Comparison of ENCODE assay signal across 14 mouse cellular contexts in genomic region chr14:8094931-8095561, GRCm38 (mm10). TPM values are rescaled to one million over a fixed set of nuclear protein-coding genes. Genes with fewer than 3 reads are reported as not detected.
A peak's percentile ranks its signal among the peaks of the same experiment; 100 is the strongest.
DNase-seq lines count a peak whose midpoint lies in the region; ATAC-seq lines count a peak whose summit lies in the region.
"Had no signal": no experiment of that assay in that cellular context is flagged by ENCODE, and none has a peak within 500 bp of the region (broad histone marks: within the 10 kb centered on the region; RNA-seq: fewer than 3 reads in every experiment).

No protein-coding gene starts in this region.

- H3K9ac ChIP-seq in forebrain, embryonic 14.5 days (ENCODE audit: low read length), result no peak overlapping the region
- no peak overlapping the region for H3K9ac ChIP-seq in forebrain, embryonic 11.5 days (ENCODE audit: low read length)
- H3K9ac ChIP-seq in kidney, embryonic 16.5 days (replicated peaks; ENCODE audit: low read length), result no peak overlapping the region
- no peak overlapping the region for H3K9ac ChIP-seq in stomach, embryonic 16.5 days (ENCODE audit: low read length)
- H3K9ac ChIP-seq: limb, embryonic 15.5 days; midbrain, embryonic 13.5 days had no signal

- ATAC-seq in forebrain, embryonic 14.5 days, result no peak
- ATAC-seq in forebrain, embryonic 11.5 days (replicated peaks; ENCODE audit: low FRiP score), result no peak
- no peak for ATAC-seq in kidney, embryonic 16.5 days (ENCODE audit: low FRiP score, low TSS enrichment)
- 0 out of 2 replicates have a peak, but pooled peaks have one; percentile 19 for ATAC-seq in stomach, embryonic 16.5 days (ENCODE audit: insufficient read depth, low FRiP score)
- ATAC-seq: hindbrain, embryonic 16.5 days; midbrain, embryonic 13.5 days had no signal

- no peaks in the 10 kb centered on the region for H3K9me3 ChIP-seq in forebrain, embryonic 14.5 days (replicated peaks; ENCODE audit: control insufficient read depth, low read length)
- H3K9me3 ChIP-seq in forebrain, embryonic 11.5 days (ENCODE audit: control insufficient read depth, low read length), result no peaks in the 10 kb centered on the region
- H3K9me3 ChIP-seq in kidney, embryonic 16.5 days (ENCODE audit: low read length), result no peaks in the 10 kb centered on the region
- H3K9me3 ChIP-seq in stomach, embryonic 16.5 days (replicated peaks; ENCODE audit: control insufficient read depth, low read length), result no peaks in the 10 kb centered on the region
- H3K9me3 ChIP-seq: limb, embryonic 15.5 days; midbrain, embryonic 13.5 days had no signal

- H3K27me3 ChIP-seq in forebrain, embryonic 14.5 days (replicated peaks; ENCODE audit: control insufficient read depth, insufficient read depth, low read length), result no peaks in the 10 kb centered on the region
- H3K27me3 ChIP-seq in forebrain, embryonic 11.5 days (ENCODE audit: control insufficient read depth, insufficient read depth, low read length), result no peaks in the 10 kb centered on the region
- no peaks in the 10 kb centered on the region for H3K27me3 ChIP-seq in kidney, embryonic 16.5 days (ENCODE audit: insufficient read depth, low read length)
- H3K27me3 ChIP-seq in stomach, embryonic 16.5 days (ENCODE audit: control insufficient read depth, insufficient read depth, low read length), result no peaks in the 10 kb centered on the region
- H3K27me3 ChIP-seq: limb, embryonic 15.5 days; midbrain, embryonic 13.5 days had no signal

- WGBS in forebrain, embryonic 14.5 days, result 58% methylated on average over 3 of the region's 3 CpGs
- WGBS in forebrain, embryonic 11.5 days, result 76% methylated on average over 3 of the region's 3 CpGs
- 49% methylated on average over 3 of the region's 3 CpGs for WGBS in kidney, embryonic 16.5 days
- 32% methylated on average over 3 of the region's 3 CpGs for WGBS in stomach, embryonic 16.5 days

- H3K4me3 ChIP-seq in forebrain, embryonic 14.5 days (ENCODE audit: low read depth, low read length), result no peak overlapping the region
- no peak overlapping the region for H3K4me3 ChIP-seq in forebrain, embryonic 11.5 days (ENCODE audit: low read depth, low read length)
- no peak overlapping the region for H3K4me3 ChIP-seq in kidney, embryonic 16.5 days (ENCODE audit: low read length)
- H3K4me3 ChIP-seq in stomach, embryonic 16.5 days (replicated peaks; ENCODE audit: low read length), result no peak overlapping the region
- H3K4me3 ChIP-seq: erythroblast, embryonic 14.5 days; limb, embryonic 15.5 days; midbrain, embryonic 13.5 days had no signal

- H3K36me3 ChIP-seq in forebrain, embryonic 14.5 days (ENCODE audit: control insufficient read depth, insufficient read depth, low read length), result peaks cover 11% of the 10 kb centered on the region
- H3K36me3 ChIP-seq in forebrain, embryonic 11.5 days (ENCODE audit: control insufficient read depth, insufficient read depth, low read length), result no peaks in the 10 kb centered on the region
- H3K36me3 ChIP-seq in kidney, embryonic 16.5 days (ENCODE audit: insufficient read depth, low read length), result peaks cover 7% of the 10 kb centered on the region; the same call in 1 of the 2 replicates
- peaks cover 2% of the 10 kb centered on the region; the same call in 1 of the 2 replicates for H3K36me3 ChIP-seq in stomach, embryonic 16.5 days (ENCODE audit: control insufficient read depth, insufficient read depth, low read length)

- H3K27ac ChIP-seq in forebrain, embryonic 14.5 days (ENCODE audit: low read depth, low read length), result no peak overlapping the region
- no peak overlapping the region for H3K27ac ChIP-seq in forebrain, embryonic 11.5 days (ENCODE audit: low read depth, low read length)
- H3K27ac ChIP-seq in kidney, embryonic 16.5 days (ENCODE audit: low read length), result peak overlapping the region; percentile 61
- peak overlapping the region; percentile 92 for H3K27ac ChIP-seq in stomach, embryonic 16.5 days (ENCODE audit: low read length)
- H3K27ac ChIP-seq: limb, embryonic 15.5 days; midbrain, embryonic 13.5 days had no signal

- DNase-seq in forebrain, embryonic 14.5 days (ENCODE audit: low spot score), result peak; percentile 25
- no peak for DNase-seq in forebrain, embryonic 11.5 days (ENCODE audit: low spot score)
- DNase-seq in kidney, postnatal 36 days, result no peak
- peak; percentile 18 for DNase-seq in lung, postnatal 10 days
- DNase-seq in lung, adult 18-20 months, result no peak
- no peak for DNase-seq in cerebellum, adult 8-10 months
- DNase-seq: cerebellum, adult 11 months; spleen, adult 18-20 months had no signal

- peaks cover 12% of the 10 kb centered on the region for H3K4me1 ChIP-seq in forebrain, embryonic 14.5 days (ENCODE audit: control insufficient read depth, insufficient read depth, low read length)
- no peaks in the 10 kb centered on the region for H3K4me1 ChIP-seq in forebrain, embryonic 11.5 days (replicated peaks; ENCODE audit: control insufficient read depth, insufficient read depth, low read length)
- H3K4me1 ChIP-seq in kidney, embryonic 16.5 days (ENCODE audit: insufficient read depth, low read length), result peaks cover 7% of the 10 kb centered on the region; the same call in 1 of the 2 replicates
- peaks cover 14% of the 10 kb centered on the region for H3K4me1 ChIP-seq in stomach, embryonic 16.5 days (ENCODE audit: control insufficient read depth, insufficient read depth, low read length)

- H3K4me2 ChIP-seq in forebrain, embryonic 14.5 days (ENCODE audit: low read length), result no peak overlapping the region
- no peak overlapping the region for H3K4me2 ChIP-seq in forebrain, embryonic 11.5 days (ENCODE audit: low read depth, low read length, severe bottlenecking)
- no peak overlapping the region for H3K4me2 ChIP-seq in kidney, embryonic 16.5 days (replicated peaks; ENCODE audit: low read depth, low read length)
- peak overlapping the region; percentile 31 for H3K4me2 ChIP-seq in stomach, embryonic 16.5 days (ENCODE audit: low read depth, low read length)
- H3K4me2 ChIP-seq: limb, embryonic 15.5 days; midbrain, embryonic 13.5 days had no signal

RNA-seq across cellular contexts. Expression of gene Pxk, which starts 3.0 kb away (rescaled TPM):
- 42.8 and 48.3 TPM in 2 replicates for polyA plus RNA-seq in forebrain, embryonic 14.5 days (2014; fragmentation: Nextera tagmentation; extraction: Ambion mirVana)
- polyA plus RNA-seq in forebrain, embryonic 11.5 days (2014; fragmentation: Nextera tagmentation; extraction: Ambion mirVana), result 24.3 and 26.4 TPM in 2 replicates
- 36.7 and 39.8 TPM in 2 replicates for polyA plus RNA-seq in kidney, embryonic 16.5 days (2015; fragmentation: Nextera tagmentation; extraction: Ambion mirVana)
- 44.7 TPM in 2 replicates for polyA plus RNA-seq in stomach, embryonic 16.5 days (2015; fragmentation: Nextera tagmentation; extraction: Ambion mirVana)

RNA-seq across cellular contexts. Expression of gene Rpp14, which starts 14.9 kb away (rescaled TPM):
- 58.3 and 65.1 TPM in 2 replicates for polyA plus RNA-seq in forebrain, embryonic 14.5 days (2014; fragmentation: Nextera tagmentation; extraction: Ambion mirVana)
- polyA plus RNA-seq in forebrain, embryonic 11.5 days (2014; fragmentation: Nextera tagmentation; extraction: Ambion mirVana), result 64.5 and 69.2 TPM in 2 replicates
- 54.1 and 58.6 TPM in 2 replicates for polyA plus RNA-seq in kidney, embryonic 16.5 days (2015; fragmentation: Nextera tagmentation; extraction: Ambion mirVana)
- 47.3 and 57.0 TPM in 2 replicates for polyA plus RNA-seq in stomach, embryonic 16.5 days (2015; fragmentation: Nextera tagmentation; extraction: Ambion mirVana)

Comparison
In these comparisons a context has a peak if more than half of its experiments do, and no peak if none do; other contexts are left out.
1. DNase-seq: peak in forebrain, embryonic 14.5 days (single experiment) and lung, postnatal 10 days (single experiment); none in forebrain, embryonic 11.5 days (single experiment), kidney, postnatal 36 days (0 of 2), lung, adult 18-20 months (0 of 2) and cerebellum, adult 8-10 months (single experiment).
2. H3K27ac ChIP-seq: peak in kidney, embryonic 16.5 days (single experiment) and stomach, embryonic 16.5 days (single experiment); none in forebrain, embryonic 14.5 days (single experiment) and forebrain, embryonic 11.5 days (single experiment).